Mouse (Mus musculus) gastrocnemius, adult 18-20 months (tissue): ENCODE data around the gene Sirpa. TPM values are rescaled to one million over a fixed set of nuclear protein-coding genes. Genes with fewer than 3 reads are reported as not detected.

Experiments used
- DNase-seq: peaks from one replicate; pipeline ENCODE4 v3.0.0; 2021; ENCODE audit warnings: low spot score
- total RNA-seq, 2 experiments: library from RNA; stranded (reverse); gene quantifications; 2 replicates each; pipeline ENCODE4 v1.2.3; 2021

Sirpa gene
- total RNA-seq, 2 experiments from 2014 or later, result 4.7 to 9.2 TPM

DNA sequence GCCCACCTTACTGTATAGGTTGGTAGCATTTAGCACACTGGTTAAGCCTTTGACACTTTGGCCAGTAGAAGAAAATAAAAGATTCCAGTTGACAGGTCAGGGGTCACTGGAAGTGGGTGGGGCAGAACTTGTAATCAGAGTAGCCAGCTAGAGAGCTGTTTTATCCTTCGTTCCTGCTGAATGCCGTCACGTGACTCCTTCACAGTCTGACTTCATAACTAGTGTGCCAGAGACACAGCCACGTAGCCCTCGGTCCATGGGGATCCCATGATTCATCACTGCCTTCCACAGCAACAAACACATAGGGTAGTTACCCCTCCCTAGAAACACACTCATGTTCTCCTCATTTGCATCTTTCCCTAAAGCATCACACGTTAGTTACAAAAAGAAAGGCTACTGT is 11.4 kb downstream of the Sirpa start:
- DNase-seq, result peak; percentile 67

GRCm38 (mm10) chr2:129605816-129606215 is 13.2 kb downstream of the Sirpa start:
- no peak for DNase-seq

GRCm38 (mm10) chr2:129606269-129606668 is 13.6 kb downstream of the Sirpa start:
- no peak for DNase-seq

DNA sequence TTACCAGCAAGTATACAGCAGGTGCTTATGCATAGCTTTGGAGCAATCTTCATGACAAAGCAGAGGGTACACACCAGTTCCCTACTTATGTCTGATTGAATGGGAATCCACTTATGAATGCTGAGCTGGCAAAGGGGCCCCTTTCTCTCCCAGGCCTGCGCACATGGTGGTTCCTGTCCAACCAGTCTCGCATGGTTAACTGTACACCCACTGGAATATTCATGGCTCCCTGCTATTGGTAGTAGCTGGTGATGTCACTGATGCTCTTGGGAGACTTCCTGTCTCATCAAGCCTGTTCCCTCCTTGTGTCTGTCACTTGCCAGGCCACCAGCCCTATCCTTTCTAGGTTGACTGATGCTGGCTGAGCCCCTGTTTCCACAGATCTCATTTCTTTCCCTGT is 14.3 kb downstream of the Sirpa start:
- DNase-seq, result no peak

DNA sequence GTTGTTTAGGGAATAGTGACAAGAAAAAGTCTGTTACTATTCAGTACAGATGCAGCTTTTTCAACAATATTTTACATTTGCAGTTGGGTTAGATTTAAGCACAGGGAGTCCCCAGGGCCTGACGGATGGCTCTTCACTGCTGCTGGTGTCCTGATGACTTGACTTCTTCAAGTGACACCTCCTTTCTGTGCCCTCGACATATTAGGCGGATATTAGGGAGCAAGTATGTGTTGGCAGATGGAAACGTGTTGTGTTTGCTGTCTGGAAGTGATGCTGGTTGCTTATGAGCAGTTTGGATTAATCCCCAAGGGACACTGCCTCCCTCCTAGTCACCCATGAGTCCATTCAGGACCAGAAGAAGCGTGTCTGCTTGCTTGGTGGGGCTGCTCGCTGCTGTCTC is 21.3 kb downstream of the Sirpa start:
- DNase-seq, result no peak

GRCm38 (mm10) chr2:129614482-129615185 is 22.0 kb downstream of the Sirpa start:
- DNase-seq, result no peak

- no peak for DNase-seq
These were observed 27.5 kb downstream of the Sirpa start for GRCm38 (mm10) chr2:129620148-129620547.

DNA sequence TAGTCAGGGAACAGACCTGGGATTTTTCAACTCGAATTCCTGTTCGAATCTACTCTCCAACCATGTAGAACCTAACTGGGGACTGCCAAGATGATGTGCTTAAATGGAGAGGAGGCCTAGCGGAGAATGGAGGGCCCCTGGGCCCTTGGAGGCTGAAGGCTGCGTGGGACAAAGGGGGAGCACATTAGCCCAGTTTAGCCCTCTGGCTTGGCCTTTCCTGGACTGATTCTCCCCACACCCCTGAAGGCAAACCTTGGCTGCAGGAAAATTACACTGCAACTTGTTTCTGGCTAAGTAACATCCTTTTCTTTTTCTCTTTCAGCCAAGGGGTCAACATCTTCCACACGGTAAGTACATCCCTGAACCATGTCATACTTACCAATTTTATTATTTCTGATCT is 28.2 kb downstream of the Sirpa start:
- no peak for DNase-seq

DNA sequence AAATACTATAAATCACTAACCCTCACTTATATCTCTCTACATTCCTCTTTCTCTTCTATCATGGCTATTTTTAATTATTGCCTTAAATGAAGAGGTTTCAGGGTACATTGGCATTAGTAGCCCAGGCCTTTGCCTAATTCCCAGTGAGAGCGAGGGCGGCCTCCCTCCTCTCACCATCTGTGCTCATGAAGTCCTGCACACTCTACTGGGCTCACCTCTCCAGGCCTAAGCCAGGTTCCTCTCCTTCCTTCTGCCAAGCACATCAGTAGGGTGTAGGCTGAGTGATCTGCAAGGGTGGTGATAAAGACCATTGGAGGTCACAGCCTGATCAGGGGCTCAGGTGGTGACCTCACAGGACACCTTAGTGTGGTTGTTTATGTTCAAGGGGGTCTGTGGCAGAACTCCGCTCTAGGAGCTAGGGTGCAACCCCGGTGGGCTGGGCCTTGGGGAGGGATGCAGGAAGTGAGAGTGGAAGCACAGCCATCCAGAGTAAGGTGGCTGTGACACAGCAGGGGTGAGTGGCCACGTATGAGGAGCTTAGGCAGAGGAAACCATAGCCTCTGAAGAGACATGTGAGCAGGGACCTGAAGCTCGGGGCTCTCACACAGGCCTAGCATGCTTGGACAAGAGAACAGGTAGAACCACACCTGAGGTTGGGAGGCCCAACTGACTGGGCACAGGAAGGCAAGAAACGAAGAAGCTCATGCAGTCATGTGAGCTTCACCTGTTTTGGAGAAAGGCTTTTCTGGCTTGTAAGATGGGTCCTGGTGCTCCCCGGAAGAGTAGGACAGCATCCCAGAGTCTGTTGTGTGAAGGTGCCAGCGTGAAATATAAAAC is 29.2 kb downstream of the Sirpa start:
- DNase-seq, result no peak

DNA sequence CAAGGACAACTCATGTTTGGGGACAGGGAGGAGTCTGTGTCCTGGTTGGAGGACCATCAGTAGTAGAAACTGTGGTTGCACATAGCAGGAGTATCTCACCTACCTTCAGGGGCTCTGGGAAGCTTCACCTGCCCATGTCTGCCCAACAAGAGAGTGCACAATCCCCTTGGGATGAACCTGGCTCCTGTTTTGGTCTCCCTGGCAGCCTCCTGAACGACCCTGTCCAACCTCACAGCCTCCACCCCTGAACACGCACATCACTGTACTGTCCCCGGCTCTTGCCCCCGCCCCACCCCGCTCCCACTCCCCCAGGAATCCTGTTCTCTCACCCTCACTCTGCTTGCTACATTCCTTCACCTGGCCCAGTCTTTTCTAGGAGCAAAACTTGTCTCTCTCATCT is 30.3 kb downstream of the Sirpa start:
- DNase-seq, result no peak

GRCm38 (mm10) chr2:129623771-129624170 is 31.1 kb downstream of the Sirpa start:
- no peak for DNase-seq

GRCm38 (mm10) chr2:129624246-129624918 is 31.7 kb downstream of the Sirpa start:
- no peak for DNase-seq

DNA sequence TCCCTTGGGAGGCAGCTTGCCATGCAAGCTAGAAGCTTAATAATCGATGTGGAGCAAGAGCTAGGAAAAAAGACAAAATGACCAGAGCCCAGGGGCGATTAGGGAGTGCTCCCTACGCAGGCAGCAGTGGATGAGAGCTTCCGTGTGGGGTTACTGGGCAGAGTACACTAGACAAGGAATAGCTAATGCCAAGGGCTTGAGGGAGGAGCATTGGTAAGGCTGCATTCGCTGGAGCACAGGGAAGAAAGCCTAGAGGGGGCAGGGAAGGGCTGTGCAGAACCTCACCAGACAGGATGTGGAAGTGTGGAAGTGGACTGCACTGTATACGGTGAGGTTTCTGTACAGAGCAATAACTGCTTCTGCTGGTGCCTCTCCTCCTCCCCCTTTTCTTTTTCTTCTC is 32.3 kb downstream of the Sirpa start:
- no peak for DNase-seq

DNA sequence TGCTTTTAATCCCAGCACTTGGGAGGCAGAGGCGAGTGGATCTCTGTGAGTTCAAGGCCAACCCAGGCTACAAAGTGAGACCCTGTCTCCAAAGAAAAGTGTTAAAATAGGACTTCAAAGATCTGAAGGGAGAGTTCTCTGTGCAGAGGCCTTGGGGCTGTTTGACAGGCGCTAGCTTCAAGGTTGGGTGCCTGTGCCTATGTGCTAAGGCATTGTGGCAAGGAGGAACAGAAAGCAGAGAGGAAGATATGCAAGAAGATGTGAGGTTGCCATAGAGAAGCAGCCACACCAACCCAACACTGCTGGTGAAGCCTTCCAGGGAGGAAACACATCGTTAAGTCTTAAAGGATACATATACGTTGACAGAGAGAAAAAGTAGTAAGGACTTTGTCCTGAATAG is 33.2 kb downstream of the Sirpa start:
- no peak for DNase-seq

- DNase-seq, result no peak
These were observed 34.0 kb downstream of the Sirpa start for GRCm38 (mm10) chr2:129626621-129627061.

- DNase-seq, result no peak
These were observed 34.5 kb downstream of the Sirpa start for GRCm38 (mm10) chr2:129627133-129627532.

DNA sequence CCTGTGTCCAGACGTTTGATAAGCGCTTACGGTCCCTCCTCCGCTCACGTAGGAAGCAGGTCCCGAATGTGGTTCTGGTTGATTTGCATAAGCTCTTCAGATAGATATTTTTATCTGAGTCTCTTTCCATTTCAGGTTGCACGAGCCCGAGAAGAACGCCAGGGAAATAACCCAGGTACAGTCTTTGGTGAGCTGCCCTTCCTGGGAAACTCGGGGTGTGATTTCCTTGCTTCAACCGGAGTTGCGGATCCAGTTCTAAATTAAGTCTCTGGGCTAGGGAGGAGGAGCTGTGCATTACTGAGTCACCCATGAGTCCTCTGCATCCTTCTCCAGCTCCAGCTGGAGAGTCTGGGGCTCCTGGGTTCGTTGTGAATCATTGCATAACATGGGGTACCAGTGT is 35.2 kb downstream of the Sirpa start:
- DNase-seq, result no peak

GRCm38 (mm10) chr2:129628456-129629185 is 36.0 kb downstream of the Sirpa start:
- no peak for DNase-seq

DNA sequence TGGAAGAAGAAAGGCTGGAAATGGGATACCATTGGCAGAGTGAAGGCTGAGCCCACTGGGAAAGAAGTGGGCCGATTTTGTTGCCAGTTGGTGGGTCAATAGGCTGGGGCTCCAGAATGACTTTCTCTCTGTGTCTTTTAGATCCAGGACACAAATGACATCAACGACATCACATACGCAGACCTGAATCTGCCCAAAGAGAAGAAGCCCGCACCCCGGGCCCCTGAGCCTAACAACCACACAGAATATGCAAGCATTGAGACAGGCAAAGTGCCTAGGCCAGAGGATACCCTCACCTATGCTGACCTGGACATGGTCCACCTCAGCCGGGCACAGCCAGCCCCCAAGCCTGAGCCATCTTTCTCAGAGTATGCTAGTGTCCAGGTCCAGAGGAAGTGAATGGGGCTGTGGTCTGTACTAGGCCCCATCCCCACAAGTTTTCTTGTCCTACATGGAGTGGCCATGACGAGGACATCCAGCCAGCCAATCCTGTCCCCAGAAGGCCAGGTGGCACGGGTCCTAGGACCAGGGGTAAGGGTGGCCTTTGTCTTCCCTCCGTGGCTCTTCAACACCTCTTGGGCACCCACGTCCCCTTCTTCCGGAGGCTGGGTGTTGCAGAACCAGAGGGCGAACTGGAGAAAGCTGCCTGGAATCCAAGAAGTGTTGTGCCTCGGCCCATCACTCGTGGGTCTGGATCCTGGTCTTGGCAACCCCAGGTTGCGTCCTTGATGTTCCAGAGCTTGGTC is 37.3 kb downstream of the Sirpa start:
- DNase-seq, result no peak

GRCm38 (mm10) chr2:129630532-129630886 is 37.9 kb downstream of the Sirpa start:
- DNase-seq, result no peak
